Mouse (Mus musculus) embryonic facial prominence, embryonic 10.5 days (tissue): ENCODE results near the gene F11r. TPM values are rescaled to one million over a fixed set of nuclear protein-coding genes. Genes with fewer than 3 reads are reported as not detected.
"Not testable (repeated sequence)": the region's sequence is repeated elsewhere in the genome, so short reads cannot be mapped to it uniquely, and the experiment has no call there.

Source experiments
- DNase-seq: peaks from one replicate; pipeline ENCODE4 v3.0.0-alpha.2; 2017; ENCODE audit warnings: low spot score
- H3K27ac ChIP-seq: fragments of 300-500 bp; sonication (generic); replicated peaks from 2 replicates; pipeline ENCODE4 v1.5.1; 2016; ENCODE audit warnings: mild to moderate bottlenecking
- H3K27me3 ChIP-seq: fragments of 300-500 bp; sonication (generic); replicated peaks from 2 replicates; pipeline ENCODE4 v1.6.1; 2016; ENCODE audit warnings: low read depth, mild to moderate bottlenecking; ENCODE audit not compliant: poor library complexity, severe bottlenecking
- H3K36me3 ChIP-seq: fragments of 300-500 bp; sonication (generic); replicated peaks from 2 replicates; pipeline ENCODE4 v1.6.1; 2016; ENCODE audit warnings: mild to moderate bottlenecking, moderate library complexity
- H3K4me1 ChIP-seq: fragments of 300-500 bp; sonication (generic); 2 replicates; pipeline ENCODE4 v1.6.1; 2016
- H3K4me3 ChIP-seq: fragments of 300-500 bp; sonication (generic); 2 replicates; pipeline ENCODE4 v1.5.1; 2016; ENCODE audit warnings: mild to moderate bottlenecking, moderate library complexity
- H3K9me3 ChIP-seq: fragments of 300-500 bp; sonication (generic); 2 replicates; pipeline ENCODE4 v1.6.1; 2016; ENCODE audit warnings: mild to moderate bottlenecking
- WGBS: fragments of 180-500 bp; shearing (Covaris S2); methylation state at CpG from one replicate; pipeline ENCODE4 v1.1.7; 2016; 5-methylcytosine and 5-hydroxymethylcytosine counted together
- polyA plus RNA-seq: library from polyadenylated mRNA; unstranded; fragments of >200 nt; fragmentation: Nextera tagmentation; extraction: Ambion mirVana; gene quantifications from 2 replicates; pipeline ENCODE4 v1.2.1, GENCODE M21; 2016

Gene F11r
- polyA plus RNA-seq, 1 experiment from 2014 or later, result 34.7 TPM

GRCm38 (mm10) chr1:171460551-171461503, 23.5 kb downstream of the F11r start:
- H3K9me3 ChIP-seq, result no peaks in the 10 kb centered on the region
- 89% methylated on average over 22 of the region's 22 CpGs for WGBS
- H3K36me3 ChIP-seq, result peaks cover 21% of the 10 kb centered on the region
- DNase-seq, result no peak
- peaks cover 10% of the 10 kb centered on the region for H3K4me1 ChIP-seq
- no peak overlapping the region for H3K4me3 ChIP-seq
- no peaks in the 10 kb centered on the region for H3K27me3 ChIP-seq
- no peak overlapping the region for H3K27ac ChIP-seq

GRCm38 (mm10) chr1:171463133-171463532, 25.8 kb downstream of the F11r start:
- Histone ChIP-seq H3K4me1 (peaks cover 10% of the 10 kb centered on the region), H3K4me3 (no peak overlapping the region), H3K36me3 (peaks cover 21% of the 10 kb centered on the region), H3K27me3 (no peaks in the 10 kb centered on the region), H3K9me3 (no peaks in the 10 kb centered on the region), H3K27ac (no peak overlapping the region)
- no peak for DNase-seq
- WGBS, result 86% methylated on average over 3 of the region's 3 CpGs

DNA sequence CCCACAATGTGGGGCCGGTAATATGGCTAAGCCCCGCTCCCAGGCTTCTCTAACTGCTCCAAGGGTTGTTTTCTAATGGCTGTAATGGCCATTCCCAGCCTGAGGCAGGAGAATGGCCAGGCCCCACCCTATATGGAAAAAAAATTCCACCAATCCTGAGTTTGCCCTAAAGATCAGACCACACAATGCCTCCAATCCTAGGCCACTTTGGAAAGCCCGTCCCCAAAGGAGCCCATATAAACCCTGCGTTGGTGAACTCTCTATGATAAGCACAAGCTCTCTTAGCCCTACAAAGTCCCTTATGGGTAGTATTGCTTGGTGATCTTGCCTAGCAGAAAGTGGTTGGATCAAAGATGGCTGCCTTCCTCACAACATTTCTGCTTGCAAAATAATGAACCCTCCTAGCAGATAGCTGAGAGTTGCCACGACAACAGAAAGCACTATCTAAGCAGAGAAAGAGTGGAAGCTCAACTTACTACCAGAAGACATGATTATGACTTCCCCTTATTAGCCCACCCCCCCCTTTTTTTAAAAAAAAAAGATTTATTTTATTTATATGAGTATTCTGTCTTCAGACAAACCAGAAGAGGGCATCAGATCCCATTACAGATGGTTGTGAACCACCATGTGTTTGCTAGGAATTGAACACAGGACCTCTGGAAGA, 28.5 kb downstream of the F11r start:
- Histone ChIP-seq H3K36me3 (peaks cover 17% of the 10 kb centered on the region), H3K9me3 (no peaks in the 10 kb centered on the region), H3K4me3 (no peak overlapping the region), H3K27me3 (no peaks in the 10 kb centered on the region), H3K27ac (no peak overlapping the region), H3K4me1 (no peaks in the 10 kb centered on the region)
- DNase-seq, result no peak
- 90% methylated on average over 5 of the region's 5 CpGs for WGBS

- H3K4me1 ChIP-seq, result no peaks in the 10 kb centered on the region
- no peak overlapping the region for H3K4me3 ChIP-seq
- 90% methylated on average over 4 of the region's 4 CpGs for whole genome bisulfite sequencing
- H3K9me3 ChIP-seq, result no peaks in the 10 kb centered on the region
- no peak for DNase-seq
- H3K27ac ChIP-seq, result no peak overlapping the region
- H3K36me3 ChIP-seq, result peaks cover 12% of the 10 kb centered on the region
- H3K27me3 ChIP-seq, result no peaks in the 10 kb centered on the region
Observed at GRCm38 (mm10) chr1:171466565-171466964, 29.2 kb downstream of the F11r start.

DNA sequence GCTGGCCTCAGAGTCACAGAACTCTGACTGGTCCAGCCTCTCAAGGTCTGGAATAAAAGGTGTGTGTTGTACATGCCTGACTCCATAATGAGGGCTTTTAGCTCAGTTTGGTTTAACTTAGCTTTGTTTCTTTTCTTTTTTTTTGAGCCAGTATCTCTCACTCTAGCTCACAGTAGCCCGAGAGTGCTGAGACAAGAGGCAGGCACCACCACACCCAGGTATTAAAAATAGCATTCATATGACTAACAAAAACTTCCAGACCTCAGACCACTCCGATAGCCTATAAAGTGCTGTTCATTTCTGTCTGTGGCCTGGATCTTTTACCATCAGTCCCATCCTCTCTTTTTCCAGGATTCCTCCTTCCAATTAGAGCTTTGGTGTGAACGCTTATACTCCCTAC, 32.3 kb downstream of the F11r start:
- Histone ChIP-seq H3K9me3 (no peaks in the 10 kb centered on the region), H3K4me3 (no peak overlapping the region), H3K27me3 (no peaks in the 10 kb centered on the region), H3K27ac (no peak overlapping the region), H3K4me1 (no peaks in the 10 kb centered on the region), H3K36me3 (no peaks in the 10 kb centered on the region)
- 93% methylated on average over 3 of the region's 3 CpGs for WGBS
- DNase-seq, result no peak

GRCm38 (mm10) chr1:171470371-171470871, 33.1 kb downstream of the F11r start:
- no peaks in the 10 kb centered on the region for H3K27me3 ChIP-seq
- 31% methylated on average over 7 of the region's 7 CpGs for WGBS

DNA sequence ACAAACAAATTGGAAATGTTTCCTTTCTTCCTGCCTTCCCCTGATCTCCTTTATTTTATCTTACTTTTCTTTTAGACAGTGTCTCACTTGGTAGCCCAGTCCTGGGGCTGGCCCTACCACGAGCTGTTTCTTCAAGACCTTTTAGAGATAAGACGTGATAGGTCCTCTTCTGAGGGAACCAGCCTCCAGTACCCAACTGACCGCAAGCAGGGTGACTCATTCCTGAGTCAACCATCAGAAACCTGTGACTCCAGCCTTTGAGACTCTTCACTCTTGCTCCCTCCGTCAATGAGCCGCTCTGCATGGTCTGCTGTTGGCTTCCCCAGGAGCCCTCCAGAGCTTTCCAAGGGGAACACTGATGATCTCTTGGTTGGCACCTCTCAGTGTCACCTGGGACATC, 33.6 kb downstream of the F11r start:
- no peaks in the 10 kb centered on the region for H3K36me3 ChIP-seq
- 89% methylated on average over 5 of the region's 5 CpGs for WGBS
- H3K4me1 ChIP-seq, result no peaks in the 10 kb centered on the region
- no peaks in the 10 kb centered on the region for H3K27me3 ChIP-seq
- no peaks in the 10 kb centered on the region for H3K9me3 ChIP-seq
- DNase-seq, result no peak
- H3K4me3 ChIP-seq, result no peak overlapping the region
- no peak overlapping the region for H3K27ac ChIP-seq

More at GRCm38 (mm10) chr1:171470371-171470871, 33.1 kb downstream of the F11r start:
- Histone ChIP-seq H3K4me3 (no peak overlapping the region), H3K27ac (no peak overlapping the region), H3K4me1 (no peaks in the 10 kb centered on the region), H3K36me3 (no peaks in the 10 kb centered on the region), H3K9me3 (no peaks in the 10 kb centered on the region)
- DNase-seq, result peak; percentile 59

DNA sequence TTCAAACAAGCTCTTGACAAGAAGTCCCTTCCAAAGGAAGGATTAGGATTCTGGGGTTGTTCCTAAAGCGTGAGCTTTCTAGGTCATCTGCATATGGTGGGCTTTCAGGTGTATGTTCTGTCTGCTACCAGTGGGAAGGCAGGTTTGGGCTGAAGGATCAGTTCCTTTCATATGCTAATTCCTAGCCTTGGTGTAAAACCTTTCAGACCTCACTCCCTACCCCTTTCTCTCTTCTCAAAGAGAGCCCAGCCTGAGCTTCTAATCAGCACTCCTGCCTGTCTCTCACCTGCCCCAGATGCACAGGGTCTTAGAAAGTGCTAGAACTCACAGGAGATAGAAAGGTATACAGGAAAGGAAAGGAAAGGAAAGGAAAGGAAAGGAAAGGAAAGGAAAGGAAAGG, 34.1 kb downstream of the F11r start:
- H3K36me3 ChIP-seq, result no peaks in the 10 kb centered on the region
- no peaks in the 10 kb centered on the region for H3K4me1 ChIP-seq
- no peaks in the 10 kb centered on the region for H3K9me3 ChIP-seq
- WGBS, result 59% methylated on average over 1 of the region's 1 CpGs
- H3K4me3 ChIP-seq, result no peak overlapping the region
- DNase-seq, result no peak
- no peaks in the 10 kb centered on the region for H3K27me3 ChIP-seq
- H3K27ac ChIP-seq, result no peak overlapping the region

- not testable (repeated sequence) for H3K4me3 ChIP-seq, DNase-seq, H3K36me3 ChIP-seq, H3K9me3 ChIP-seq, H3K27me3 ChIP-seq, H3K27ac ChIP-seq, H3K4me1 ChIP-seq
- WGBS, result 94% methylated on average over 8 of the region's 8 CpGs
Observed at GRCm38 (mm10) chr1:171471941-171472340, 34.6 kb downstream of the F11r start.

GRCm38 (mm10) chr1:171473506-171473905, 36.2 kb downstream of the F11r start:
- no peak overlapping the region for H3K27ac ChIP-seq
- H3K27me3 ChIP-seq, result no peaks in the 10 kb centered on the region
- DNase-seq, result no peak
- no peaks in the 10 kb centered on the region for H3K9me3 ChIP-seq
- 75% methylated on average over 4 of the region's 4 CpGs for WGBS
- H3K36me3 ChIP-seq, result no peaks in the 10 kb centered on the region
- 0 out of 2 replicates have a peak, but pooled peaks cover 4% of the 10 kb centered on the region for H3K4me1 ChIP-seq
- no peak overlapping the region for H3K4me3 ChIP-seq

DNA sequence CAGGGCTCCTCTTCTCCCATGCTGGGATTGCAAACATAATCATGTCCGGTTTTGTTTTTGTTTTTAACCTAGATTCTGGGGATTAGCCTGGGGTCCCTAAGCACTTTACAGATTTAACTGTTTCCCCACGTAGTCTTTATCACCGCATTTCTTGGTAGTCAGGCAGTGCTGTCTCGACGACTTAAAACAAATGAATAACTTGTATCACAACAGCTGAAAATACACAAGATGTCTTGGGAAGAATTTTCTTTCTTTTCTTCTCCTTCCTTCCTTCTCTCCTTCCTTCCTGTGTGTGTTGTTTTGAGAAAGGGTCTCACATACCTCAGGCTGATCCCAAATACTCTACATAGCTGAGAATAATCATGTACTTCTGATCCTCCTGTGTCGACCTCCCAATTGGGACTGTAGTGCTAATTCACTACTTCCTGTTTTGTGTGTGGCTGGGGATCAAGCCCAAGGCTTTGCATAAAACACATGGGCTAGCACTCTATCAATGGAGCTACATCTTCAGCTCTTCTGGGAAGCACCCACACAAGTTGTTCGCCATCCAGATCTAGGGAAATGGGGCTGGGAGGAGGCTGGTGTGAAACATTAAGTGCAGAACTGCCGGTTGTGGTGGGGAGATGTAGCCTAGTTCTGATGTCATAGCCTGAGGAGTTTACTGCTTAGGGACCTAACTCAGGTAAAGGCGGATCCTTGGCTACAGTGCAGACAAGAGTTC, 36.7 kb downstream of the F11r start:
- H3K36me3 ChIP-seq, result no peaks in the 10 kb centered on the region
- no peak overlapping the region for H3K27ac ChIP-seq
- WGBS, result 72% methylated on average over 9 of the region's 9 CpGs
- no peak overlapping the region for H3K4me3 ChIP-seq
- H3K9me3 ChIP-seq, result no peaks in the 10 kb centered on the region
- 0 out of 2 replicates have a peak, but pooled peaks cover 4% of the 10 kb centered on the region for H3K4me1 ChIP-seq
- DNase-seq, result no peak
- H3K27me3 ChIP-seq, result no peaks in the 10 kb centered on the region

GRCm38 (mm10) chr1:171477123-171477522, 39.8 kb downstream of the F11r start:
- peaks cover 6% of the 10 kb centered on the region; the same call in 1 of the 2 replicates for H3K9me3 ChIP-seq
- H3K36me3 ChIP-seq, result no peaks in the 10 kb centered on the region
- no peak overlapping the region for H3K27ac ChIP-seq
- whole genome bisulfite sequencing, result 82% methylated on average over 8 of the region's 8 CpGs
- H3K4me3 ChIP-seq, result no peak overlapping the region
- H3K4me1 ChIP-seq, result 0 out of 2 replicates have a peak, but pooled peaks cover 4% of the 10 kb centered on the region
- H3K27me3 ChIP-seq, result no peaks in the 10 kb centered on the region
- DNase-seq, result no peak
